Mouse (Mus musculus) embryonic facial prominence, embryonic 14.5 days (tissue): ENCODE results near the gene Igsf9. TPM values are rescaled to one million over a fixed set of nuclear protein-coding genes. Genes with fewer than 3 reads are reported as not detected.

Experiments used
- ATAC-seq: fragments of 200-750 bp; cut with Nextera tagmentation; 2 replicates; pipeline ENCODE4 v1.8.0; 2017; ENCODE audit warnings: low read depth, moderate number of reproducible peaks, moderate TSS enrichment
- DNase-seq: peaks from one replicate; pipeline ENCODE4 v3.0.0-alpha.2; 2015; ENCODE audit warnings: low spot score
- H3K27ac ChIP-seq: fragments of 300-500 bp; sonication (generic); replicated peaks from 2 replicates; pipeline ENCODE4 v1.5.1; 2014; ENCODE audit warnings: low read depth, mild to moderate bottlenecking, low read length, moderate library complexity
- H3K27me3 ChIP-seq: fragments of 300-500 bp; sonication (generic); replicated peaks from 2 replicates; pipeline ENCODE4 v1.6.1; 2014; ENCODE audit warnings: low read length; ENCODE audit not compliant: control insufficient read depth, insufficient read depth
- H3K36me3 ChIP-seq: fragments of 300-500 bp; sonication (generic); 2 replicates; pipeline ENCODE4 v1.6.1; 2014; ENCODE audit warnings: low read length, mixed read lengths; ENCODE audit not compliant: control insufficient read depth, insufficient read depth
- H3K4me1 ChIP-seq: fragments of 300-500 bp; sonication (generic); 2 replicates; pipeline ENCODE4 v1.6.1; 2014; ENCODE audit warnings: antibody characterized with exemption, low read length; ENCODE audit not compliant: control insufficient read depth, insufficient read depth
- H3K4me2 ChIP-seq: fragments of 300-500 bp; sonication (generic); 2 replicates; pipeline ENCODE4 v1.6.1; 2014; ENCODE audit warnings: low read depth, mild to moderate bottlenecking, low read length, moderate library complexity, mixed read lengths
- H3K4me3 ChIP-seq: fragments of 300-500 bp; sonication (generic); 2 replicates; pipeline ENCODE4 v1.5.1; 2014; ENCODE audit warnings: low read depth, mild to moderate bottlenecking, low read length
- H3K9ac ChIP-seq: fragments of 300-500 bp; sonication (generic); 2 replicates; pipeline ENCODE4 v1.6.1; 2014; ENCODE audit warnings: low read depth, mild to moderate bottlenecking, low read length, moderate library complexity, mixed read lengths
- H3K9me3 ChIP-seq: fragments of 300-500 bp; sonication (generic); 2 replicates; pipeline ENCODE4 v1.6.1; 2016; ENCODE audit warnings: low read length; ENCODE audit not compliant: control insufficient read depth
- WGBS: fragments of 180-500 bp; shearing (Covaris S2); extraction: QIAGEN DNeasy Blood & Tissue Kit; methylation state at CpG from one replicate; pipeline ENCODE4 v1.1.7; 2014; 5-methylcytosine and 5-hydroxymethylcytosine counted together
- polyA plus RNA-seq: library from polyadenylated mRNA; unstranded; fragments of >200 nt; fragmentation: Nextera tagmentation; extraction: Ambion mirVana; gene quantifications from 2 replicates; pipeline ENCODE4 v1.2.1, GENCODE M21; 2014

Igsf9 gene
- polyA plus RNA-seq, 1 experiment from 2014 or later: 21.4 TPM

DNA sequence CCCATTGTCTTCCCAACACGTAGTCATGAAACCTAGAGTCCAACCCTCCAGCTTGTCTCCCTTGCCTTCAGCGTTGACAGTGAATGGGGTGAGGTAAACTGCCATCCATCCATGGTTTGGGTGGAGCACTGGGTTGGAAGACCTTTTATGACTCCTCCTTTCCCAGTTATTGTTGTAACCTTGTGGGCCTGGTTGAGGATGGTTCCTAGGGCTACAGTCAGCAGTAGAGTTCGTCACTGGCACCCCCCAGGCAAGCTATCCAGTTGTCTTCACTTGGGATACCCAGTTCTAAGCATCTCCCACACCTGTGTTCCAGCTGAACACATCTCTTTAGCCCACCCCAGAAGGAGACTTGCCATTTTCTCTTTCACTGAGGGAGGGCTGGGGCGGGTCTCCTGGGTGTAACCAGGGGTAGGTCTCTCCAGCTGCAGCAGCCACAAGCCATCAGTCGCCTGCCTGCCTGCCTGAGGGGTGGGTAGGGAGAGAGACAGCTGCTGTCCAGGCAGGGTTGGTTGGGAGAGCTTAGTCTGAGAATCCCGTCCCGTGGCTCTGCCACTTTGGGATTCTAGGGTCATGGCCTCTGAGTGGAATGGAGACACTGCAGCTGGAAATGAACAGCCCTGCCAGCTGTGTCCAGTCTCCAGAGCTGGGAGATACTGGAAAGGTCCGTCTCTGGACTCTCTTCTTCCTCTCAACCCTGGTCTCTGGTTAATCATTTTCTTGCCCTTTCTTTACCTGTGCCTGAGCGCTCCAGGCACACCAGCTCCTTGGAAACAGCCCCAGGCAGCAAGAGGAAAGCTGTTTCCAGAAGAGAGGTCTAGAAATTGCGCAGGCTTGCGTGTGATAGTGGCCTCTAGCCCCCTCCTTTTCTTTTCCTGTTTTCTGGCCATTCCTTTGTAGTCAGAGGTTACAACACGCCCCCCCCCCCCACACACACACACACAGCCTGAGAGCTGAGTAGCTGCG lies 20.8 kb downstream of the Igsf9 start:
- WGBS: 33% methylated on average over 12 of the region's 13 CpGs

DNA sequence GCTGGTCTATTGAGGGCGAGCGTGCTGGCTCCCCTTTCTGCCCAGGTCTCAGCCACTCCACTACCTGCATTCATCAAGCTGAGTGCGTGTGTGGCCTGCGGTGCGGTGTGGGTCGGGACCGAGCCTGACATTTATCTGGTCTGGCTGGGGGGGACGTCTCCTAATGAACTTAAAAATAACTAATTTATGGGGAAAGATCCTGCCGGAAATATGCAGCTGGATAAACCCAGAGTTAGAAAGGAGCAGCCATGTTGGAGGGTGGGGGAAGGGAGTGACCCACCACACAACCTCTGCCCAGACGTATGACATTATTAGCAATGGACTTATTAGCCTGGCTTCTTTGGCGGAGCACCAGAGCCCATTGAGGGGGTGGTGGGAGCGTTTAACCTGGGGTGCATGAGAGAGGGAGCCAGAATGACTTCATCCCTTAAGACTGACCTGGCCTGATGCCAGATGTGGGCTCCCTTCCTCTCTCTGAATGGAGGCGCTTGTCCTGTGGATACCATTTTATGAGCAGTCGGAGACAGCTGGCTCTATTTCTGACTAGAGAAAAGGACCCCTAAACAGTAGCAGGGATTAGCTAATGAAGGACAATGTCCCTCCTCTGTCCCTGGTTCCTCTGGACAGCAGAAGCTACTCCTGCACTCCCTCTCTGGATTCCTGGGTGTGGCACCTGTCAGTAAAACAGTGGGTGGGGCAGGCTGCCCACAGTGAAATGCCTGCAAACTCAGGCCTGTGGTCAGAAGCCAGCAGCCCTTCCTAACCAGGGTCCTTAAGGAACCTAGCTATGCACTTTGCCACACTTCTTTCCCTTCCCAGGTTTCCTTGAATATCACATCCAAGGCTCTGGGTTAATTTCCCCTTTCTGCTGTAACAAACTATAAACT lies 21.8 kb downstream of the Igsf9 start:
- DNase-seq: peak; percentile 83
- Histone ChIP-seq H3K36me3 (peaks cover 16% of the 10 kb centered on the region; the same call in 1 of the 2 replicates), H3K9ac (peak overlapping the region; percentile 42; the same call in 1 of the 2 replicates), H3K4me2 (peak overlapping the region; percentile 69), H3K27ac (peak overlapping the region; percentile 75; the same call in 1 of the 2 replicates), H3K27me3 (0 out of 2 replicates have a peak, but pooled peaks cover 3% of the 10 kb centered on the region), H3K4me1 (peaks cover 33% of the 10 kb centered on the region), H3K9me3 (no peaks in the 10 kb centered on the region), H3K4me3 (peak overlapping the region; percentile 10; the same call in 1 of the 2 replicates)
- no peak for ATAC-seq
- WGBS: 32% methylated on average over 14 of the region's 14 CpGs

More for the DNA sequence above, 20.8 kb downstream of the Igsf9 start:
- Histone ChIP-seq H3K27me3 (0 out of 2 replicates have a peak, but pooled peaks cover 3% of the 10 kb centered on the region), H3K9ac (peak overlapping the region; percentile 42; the same call in 1 of the 2 replicates), H3K9me3 (no peaks in the 10 kb centered on the region), H3K4me1 (peaks cover 33% of the 10 kb centered on the region), H3K4me2 (peak overlapping the region; percentile 69), H3K4me3 (peak overlapping the region; percentile 61), H3K27ac (peak overlapping the region; percentile 75), H3K36me3 (peaks cover 19% of the 10 kb centered on the region)
- no peak for ATAC-seq
- peak; percentile 53 for DNase-seq

DNA sequence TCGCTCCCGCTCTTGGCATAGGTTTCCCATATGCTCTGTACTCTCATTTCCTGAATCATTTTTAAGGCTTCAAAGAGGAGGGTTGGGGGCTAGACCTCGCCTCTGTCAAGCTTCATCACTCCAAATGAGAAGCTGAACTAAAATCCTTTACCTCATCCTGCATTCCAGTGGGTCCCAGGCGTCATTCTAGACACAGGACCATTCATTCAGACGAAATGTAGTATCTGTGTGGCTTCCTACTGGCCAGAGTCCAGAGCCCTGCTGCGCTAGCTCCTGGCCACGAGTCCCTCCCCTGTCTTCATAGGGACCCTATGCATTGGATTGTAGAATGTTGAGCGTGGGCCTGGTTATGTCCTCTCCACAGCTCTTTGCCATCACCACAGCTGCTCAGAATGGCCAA lies 23.2 kb downstream of the Igsf9 start:
- H3K4me2 ChIP-seq: peak overlapping the region; percentile 37
- ATAC-seq (no peak), DNase-seq (peak; percentile 54)
- 0 out of 2 replicates have a peak, but pooled peaks cover 3% of the 10 kb centered on the region for H3K27me3 ChIP-seq
- peak overlapping the region; percentile 1; the same call in 1 of the 2 replicates for H3K27ac ChIP-seq
- H3K36me3 ChIP-seq: peaks cover 16% of the 10 kb centered on the region; the same call in 1 of the 2 replicates
- H3K4me3 ChIP-seq: no peak overlapping the region
- H3K9me3 ChIP-seq: no peaks in the 10 kb centered on the region
- 52% methylated on average over 8 of the region's 8 CpGs for WGBS
- no peak overlapping the region for H3K9ac ChIP-seq
- H3K4me1 ChIP-seq: peaks cover 33% of the 10 kb centered on the region

DNA sequence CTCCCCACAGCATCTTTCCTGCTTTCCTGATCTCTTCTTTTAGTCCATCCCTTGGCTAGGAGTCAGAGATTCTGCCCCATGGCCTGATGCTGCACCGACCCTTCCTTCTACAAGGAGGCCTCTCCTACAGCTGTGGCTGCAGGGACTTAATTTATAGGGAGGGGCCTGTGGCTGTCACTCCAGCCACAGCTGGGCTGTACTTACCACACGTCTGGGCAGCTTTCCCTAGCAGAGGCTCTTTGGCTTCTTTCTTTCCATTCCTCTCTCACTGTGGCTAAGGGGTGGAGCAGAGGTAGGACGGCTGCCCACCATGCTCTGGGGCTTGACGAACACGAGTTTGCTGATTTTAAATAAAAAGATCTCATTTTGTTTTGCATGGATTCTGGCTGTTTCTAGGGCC lies 25.4 kb downstream of the Igsf9 start:
- ATAC-seq: peak; percentile 42; the same call in 1 of the 2 replicates

DNA sequence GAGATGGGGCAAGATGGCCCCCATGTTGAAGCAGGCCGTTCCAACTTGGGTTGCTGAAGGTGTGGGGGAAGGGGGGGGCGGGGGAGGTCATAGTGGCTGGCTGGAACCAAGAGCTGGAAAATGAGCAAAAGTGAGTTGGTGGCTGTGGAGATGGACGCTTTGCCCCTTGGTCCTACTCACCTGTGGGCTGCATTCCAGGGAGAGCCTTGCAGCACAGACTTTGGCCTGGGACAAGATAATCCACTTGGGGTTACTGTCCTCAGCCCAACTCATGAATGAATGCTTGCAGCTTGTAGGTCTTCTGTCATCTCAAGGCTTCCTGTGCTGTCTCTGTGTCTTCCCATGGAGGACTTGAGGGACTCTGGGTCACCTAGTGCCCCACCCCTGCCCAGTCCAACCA lies 26.1 kb downstream of the Igsf9 start:
- peaks cover 16% of the 10 kb centered on the region; the same call in 1 of the 2 replicates for H3K36me3 ChIP-seq

More for the DNA sequence above, 25.4 kb downstream of the Igsf9 start:
- WGBS: 48% methylated on average over 5 of the region's 5 CpGs
- H3K4me3 ChIP-seq: no peak overlapping the region
- H3K9ac ChIP-seq: no peak overlapping the region
- H3K36me3 ChIP-seq: peaks cover 16% of the 10 kb centered on the region; the same call in 1 of the 2 replicates
- peak; percentile 79 for DNase-seq
- no peaks in the 10 kb centered on the region for H3K9me3 ChIP-seq
- H3K4me2 ChIP-seq: no peak overlapping the region
- 0 out of 2 replicates have a peak, but pooled peaks cover 2% of the 10 kb centered on the region for H3K27me3 ChIP-seq
- peaks cover 26% of the 10 kb centered on the region for H3K4me1 ChIP-seq
- H3K27ac ChIP-seq: 0 out of 2 replicates have a peak overlapping the region, but pooled peaks have one; percentile 23

DNA sequence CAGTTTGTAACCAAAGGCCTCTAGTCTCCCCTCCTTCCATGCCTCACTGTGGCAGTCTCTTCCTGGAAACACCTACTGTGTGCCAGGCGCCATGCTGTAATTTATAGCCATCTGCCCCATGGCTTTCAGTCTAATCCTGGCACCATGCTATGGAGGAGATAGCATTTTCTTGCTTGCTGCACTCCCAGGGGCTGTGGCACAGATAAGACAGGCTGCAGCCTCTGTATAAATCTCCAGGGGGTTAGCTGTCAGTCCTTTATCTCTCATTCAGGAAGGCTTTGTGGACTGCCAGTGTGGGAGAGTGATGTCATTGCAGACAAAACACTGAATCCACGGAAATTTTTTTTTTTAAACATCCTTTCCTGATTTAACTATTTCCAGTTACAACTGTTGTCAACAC lies 26.6 kb downstream of the Igsf9 start:
- H3K27me3 ChIP-seq: no peaks in the 10 kb centered on the region
- 55% methylated on average over 2 of the region's 2 CpGs for WGBS

More for the DNA sequence above, 26.1 kb downstream of the Igsf9 start:
- H3K9me3 ChIP-seq: no peaks in the 10 kb centered on the region
- H3K4me3 ChIP-seq: no peak overlapping the region
- H3K9ac ChIP-seq: no peak overlapping the region
- WGBS: 92% methylated on average over 3 of the region's 3 CpGs
- H3K27ac ChIP-seq: no peak overlapping the region
- ATAC-seq (no peak), DNase-seq (no peak)
- no peaks in the 10 kb centered on the region for H3K27me3 ChIP-seq
- H3K4me2 ChIP-seq: no peak overlapping the region
- peaks cover 20% of the 10 kb centered on the region for H3K4me1 ChIP-seq

GRCm38 (mm10) chr1:172509235-172509634 lies 27.6 kb downstream of the Igsf9 start:
- 80% methylated on average over 5 of the region's 5 CpGs for WGBS
- no peak overlapping the region for H3K4me3 ChIP-seq
- H3K36me3 ChIP-seq: peaks cover 16% of the 10 kb centered on the region; the same call in 1 of the 2 replicates
- H3K4me1 ChIP-seq: peaks cover 14% of the 10 kb centered on the region
- H3K27me3 ChIP-seq: no peaks in the 10 kb centered on the region
- H3K9ac ChIP-seq: no peak overlapping the region
- ATAC-seq (no peak), DNase-seq (no peak)
- no peaks in the 10 kb centered on the region for H3K9me3 ChIP-seq
- no peak overlapping the region for H3K4me2 ChIP-seq
- no peak overlapping the region for H3K27ac ChIP-seq

More for the DNA sequence above, 26.6 kb downstream of the Igsf9 start:
- H3K27ac ChIP-seq: no peak overlapping the region
- peaks cover 16% of the 10 kb centered on the region; the same call in 1 of the 2 replicates for H3K36me3 ChIP-seq
- H3K9me3 ChIP-seq: no peaks in the 10 kb centered on the region
- DNase-seq: no peak
- no peak overlapping the region for H3K4me3 ChIP-seq
- ATAC-seq: no peak
- peaks cover 20% of the 10 kb centered on the region for H3K4me1 ChIP-seq
- H3K4me2 ChIP-seq: no peak overlapping the region
- H3K9ac ChIP-seq: no peak overlapping the region

- H3K27ac ChIP-seq: no peak overlapping the region
- H3K4me2 ChIP-seq: peak overlapping the region; percentile 16; the same call in 1 of the 2 replicates
- H3K9me3 ChIP-seq: no peaks in the 10 kb centered on the region
- WGBS: 31% methylated on average over 8 of the region's 8 CpGs
- peaks cover 8% of the 10 kb centered on the region; the same call in 1 of the 2 replicates for H3K4me1 ChIP-seq
- no peaks in the 10 kb centered on the region for H3K27me3 ChIP-seq
- H3K4me3 ChIP-seq: no peak overlapping the region
- peaks cover 16% of the 10 kb centered on the region; the same call in 1 of the 2 replicates for H3K36me3 ChIP-seq
- H3K9ac ChIP-seq: no peak overlapping the region
- DNase-seq (no peak), ATAC-seq (no peak)
Observed at GRCm38 (mm10) chr1:172509983-172510382, 28.4 kb downstream of the Igsf9 start.
